Mouse (Mus musculus) lung, adult 2 months (tissue): Measurements from ENCODE around the gene Dus2. TPM values are rescaled to one million over a fixed set of nuclear protein-coding genes. Genes with fewer than 3 reads are reported as not detected.

ENCODE experiments used
- DNase-seq: peaks from one replicate; pipeline ENCODE4 v3.0.0; 2022
- H3K4me1 ChIP-seq: fragments of 200-500 bp; 2 replicates; pipeline ENCODE4 v1.6.1; 2011; ENCODE audit warnings: low read length; ENCODE audit not compliant: control insufficient read depth, insufficient read depth
- H3K4me3 ChIP-seq: fragments of 200-500 bp; replicated peaks from 2 replicates; pipeline ENCODE3; 2011; ENCODE audit warnings: low read depth, mild to moderate bottlenecking, control low read depth, low read length; ENCODE audit errors: extremely low read depth
- CTCF ChIP-seq: fragments of 200-500 bp; IDR thresholded peaks from 2 replicates; pipeline ENCODE4 v1.5.1; 2011; ENCODE audit warnings: mild to moderate bottlenecking, low read length, control low read depth; ENCODE audit not compliant: insufficient read depth
- POLR2A ChIP-seq: fragments of 200-500 bp; IDR thresholded peaks from 2 replicates; pipeline ENCODE4 v1.6.1; 2011; ENCODE audit warnings: low read depth, mild to moderate bottlenecking, control low read depth, low read length, borderline replicate concordance; ENCODE audit errors: extremely low read depth
- WGBS: fragments of 180-500 bp; shearing (Covaris S2); methylation state at CpG from one replicate; pipeline ENCODE4 v1.1.7; 2018; 5-methylcytosine and 5-hydroxymethylcytosine counted together
- polyA plus RNA-seq: library from polyadenylated mRNA; depleted of rRNA; stranded (reverse); fragments of >200 nt; gene quantifications from 2 replicates; pipeline ENCODE4 v1.2.3, GENCODE M21; 2012; rRNA removed

Dus2 gene
- polyA plus RNA-seq, result 5.5 and 10.3 TPM in 2 replicates

GRCm38 (mm10) chr8:105990856-105991387, at the start of gene Dus2:
Dus2 (plus strand) TSS chr8:105991337.
- WGBS, result 10% methylated on average over 15 of the region's 15 CpGs
- no peak within 1 kb of the TSS for H3K4me3 ChIP-seq
- H3K4me1 ChIP-seq, result peaks cover 4% of the 10 kb centered on the region
- TF ChIP-seq CTCF (peak; percentile 98), POLR2A (no peak)
- DNase-seq, result peak; percentile 89

GRCm38 (mm10) chr8:105942026-105942425, 49.1 kb upstream of the Dus2 start:
- WGBS, result 88% methylated on average over 11 of the region's 11 CpGs
- no peak overlapping the region for H3K4me3 ChIP-seq
- H3K4me1 ChIP-seq, result no peaks in the 10 kb centered on the region
- TF ChIP-seq CTCF (no peak), POLR2A (no peak)
- DNase-seq, result no peak

- Histone ChIP-seq H3K4me1 (no peaks in the 10 kb centered on the region), H3K4me3 (no peak overlapping the region)
- 91% methylated on average over 5 of the region's 5 CpGs for WGBS
- no peak for TF ChIP-seq CTCF
- no peak for TF ChIP-seq POLR2A
- DNase-seq, result no peak
Observed at GRCm38 (mm10) chr8:105942542-105942941, 48.6 kb upstream of the Dus2 start.

- DNase-seq, result no peak
- Histone ChIP-seq H3K4me1 (no peaks in the 10 kb centered on the region), H3K4me3 (no peak within 1 kb of the TSS)
- 74% methylated on average over 8 of the region's 8 CpGs for WGBS
- TF ChIP-seq POLR2A, result no peak
- TF ChIP-seq CTCF, result no peak
Observed at GRCm38 (mm10) chr8:105943321-105943739, 47.8 kb upstream of the Dus2 start, which contains the start of gene Lcat. Lcat (minus strand) TSS chr8:105943382.

GRCm38 (mm10) chr8:105949350-105949749, 41.8 kb upstream of the Dus2 start:
- Histone ChIP-seq H3K4me3 (no peak overlapping the region), H3K4me1 (no peaks in the 10 kb centered on the region)
- 53% methylated on average over 10 of the region's 10 CpGs for WGBS
- TF ChIP-seq CTCF (no peak), POLR2A (no peak)
- DNase-seq, result no peak

- 38% methylated on average over 7 of the region's 7 CpGs for WGBS
- Histone ChIP-seq H3K4me1 (no peaks in the 10 kb centered on the region), H3K4me3 (no peak overlapping the region)
- no peak for TF ChIP-seq POLR2A
- TF ChIP-seq CTCF, result no peak
- DNase-seq, result no peak
Observed at GRCm38 (mm10) chr8:105951057-105951659, 40.0 kb upstream of the Dus2 start.

- DNase-seq, result no peak
- H3K4me1 ChIP-seq, result peaks cover 2% of the 10 kb centered on the region; the same call in 1 of the 2 replicates
- TF ChIP-seq CTCF (no peak), POLR2A (no peak)
- 69% methylated on average over 4 of the region's 4 CpGs for WGBS
- no peak overlapping the region for H3K4me3 ChIP-seq
Observed at GRCm38 (mm10) chr8:105956556-105956955, 34.6 kb upstream of the Dus2 start.

- no peak for DNase-seq
- WGBS, result 35% methylated on average over 3 of the region's 4 CpGs
- TF ChIP-seq CTCF (0 out of 2 replicates have a peak, but pooled peaks have one; percentile 10), POLR2A (no peak)
Observed at GRCm38 (mm10) chr8:105957813-105958212, 33.3 kb upstream of the Dus2 start.

GRCm38 (mm10) chr8:105959350-105959749, 31.8 kb upstream of the Dus2 start:
- no peak for TF ChIP-seq CTCF
- TF ChIP-seq POLR2A, result no peak
- Histone ChIP-seq H3K4me1 (peaks cover 5% of the 10 kb centered on the region), H3K4me3 (no peak overlapping the region)
- 54% methylated on average over 7 of the region's 7 CpGs for WGBS
- peak; percentile 50 for DNase-seq

More at GRCm38 (mm10) chr8:105957813-105958212, 33.3 kb upstream of the Dus2 start:
- no peak overlapping the region for H3K4me3 ChIP-seq
- peaks cover 2% of the 10 kb centered on the region; the same call in 1 of the 2 replicates for H3K4me1 ChIP-seq

GRCm38 (mm10) chr8:105961101-105961500, 30.0 kb upstream of the Dus2 start:
- H3K4me1 ChIP-seq, result peaks cover 11% of the 10 kb centered on the region
- WGBS, result 84% methylated on average over 14 of the region's 14 CpGs
- no peak for TF ChIP-seq POLR2A
- TF ChIP-seq CTCF, result no peak
- DNase-seq, result no peak
- H3K4me3 ChIP-seq, result no peak overlapping the region
